Mouse (Mus musculus): ENCODE data around the gene Nxph1.

DNA sequence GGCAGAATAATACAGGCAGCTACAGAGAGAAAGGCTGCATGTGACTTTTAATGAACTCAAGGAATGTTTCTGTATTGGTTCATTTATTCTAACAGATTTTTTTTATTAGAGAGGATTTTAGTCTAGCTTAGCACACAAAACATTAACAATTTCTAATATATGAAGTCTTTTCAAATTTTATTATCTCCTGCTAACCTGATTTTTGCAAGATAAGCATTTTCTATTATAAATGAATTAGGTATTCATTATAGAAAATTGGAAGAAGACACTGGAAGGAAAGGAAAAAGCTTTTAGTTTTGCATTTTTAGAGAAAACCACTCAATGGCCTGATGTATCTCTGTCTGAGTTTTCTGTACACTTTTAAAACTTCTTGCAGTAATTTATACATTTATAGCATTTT, 34.8 kb upstream of the Nxph1 start:
- TF ChIP-seq POLR2A (IDR thresholded peaks at IDR 0.05; ENCODE audit: insufficient read depth, low read depth, low read length), result no peak
- no peak for TF ChIP-seq CTCF (IDR thresholded peaks at IDR 0.05)
- TF ChIP-seq EP300 (IDR thresholded peaks at IDR 0.05; ENCODE audit: insufficient read depth, low read depth, low read length), result no peak

All from heart, adult 2 months (tissue).